Mouse (Mus musculus): ENCODE results near the gene Rabgef1.

The Rabgef1 gene

GRCm38 (mm10) chr5:130171423-130171954 is at the start of gene Rabgef1:
TSS of gene Rabgef1 (plus strand) at chr5:130171798.
- peak; percentile 97 for DNase-seq

- DNase-seq = no peak
These were observed 49.2 kb upstream of the Rabgef1 start for GRCm38 (mm10) chr5:130122355-130122754.

GRCm38 (mm10) chr5:130124271-130124670 is 47.3 kb upstream of the Rabgef1 start:
- DNase-seq = no peak

GRCm38 (mm10) chr5:130128686-130129523 is 42.7 kb upstream of the Rabgef1 start:
- no peak for DNase-seq

- no peak for DNase-seq
These were observed 42.1 kb upstream of the Rabgef1 start for GRCm38 (mm10) chr5:130129524-130129793.

GRCm38 (mm10) chr5:130136597-130136996 is 35.0 kb upstream of the Rabgef1 start:
- no peak for DNase-seq

GRCm38 (mm10) chr5:130139393-130139792 is 32.2 kb upstream of the Rabgef1 start:
- DNase-seq = peak; percentile 87

GRCm38 (mm10) chr5:130141138-130141537 is 30.5 kb upstream of the Rabgef1 start:
- DNase-seq = no peak

- peak; percentile 43 for DNase-seq
These were observed 29.6 kb upstream of the Rabgef1 start for GRCm38 (mm10) chr5:130142041-130142440.

GRCm38 (mm10) chr5:130143101-130143500 is 28.5 kb upstream of the Rabgef1 start:
- DNase-seq = no peak

- peak; percentile 85 for DNase-seq
These were observed 27.6 kb upstream of the Rabgef1 start for GRCm38 (mm10) chr5:130143977-130144333.

- peak; percentile 98 for DNase-seq
These were observed 27.0 kb upstream of the Rabgef1 start, which contains the start of gene Kctd7 for GRCm38 (mm10) chr5:130144334-130145312. TSS of gene Kctd7 (plus strand) at chr5:130144861.

GRCm38 (mm10) chr5:130145961-130146360 is 25.6 kb upstream of the Rabgef1 start:
- peak; percentile 43 for DNase-seq

GRCm38 (mm10) chr5:130149726-130150310 is 21.8 kb upstream of the Rabgef1 start:
- DNase-seq = no peak

GRCm38 (mm10) chr5:130154286-130154685 is 17.3 kb upstream of the Rabgef1 start:
- no peak for DNase-seq

GRCm38 (mm10) chr5:130158545-130158944 is 13.1 kb upstream of the Rabgef1 start:
- no peak for DNase-seq

- DNase-seq = no peak
These were observed 11.8 kb upstream of the Rabgef1 start for GRCm38 (mm10) chr5:130159761-130160201.

- peak; percentile 88 for DNase-seq
These were observed 7.9 kb upstream of the Rabgef1 start for GRCm38 (mm10) chr5:130163670-130164069.

- DNase-seq = no peak
These were observed 6.4 kb upstream of the Rabgef1 start for GRCm38 (mm10) chr5:130165213-130165612.

- DNase-seq = peak; percentile 32
These were observed 2.5 kb upstream of the Rabgef1 start for GRCm38 (mm10) chr5:130169109-130169508.

- no peak for DNase-seq
These were observed 754 bp upstream of the Rabgef1 start for GRCm38 (mm10) chr5:130170666-130171422.

GRCm38 (mm10) chr5:130171956-130172601 is 481 bp downstream of the Rabgef1 start:
- DNase-seq = peak; percentile 70
